Mouse (Mus musculus) neural tube, embryonic 14.5 days (tissue): Measurements from ENCODE around the gene Gm21822. TPM values are rescaled to one million over a fixed set of nuclear protein-coding genes. Genes with fewer than 3 reads are reported as not detected.
"Not testable (repeated sequence)": the region's sequence is repeated elsewhere in the genome, so short reads cannot be mapped to it uniquely, and the experiment has no call there.

Experiments used
- ATAC-seq: fragments of 200-750 bp; cut with Nextera tagmentation; 2 replicates; pipeline ENCODE4 v1.8.0; 2017; ENCODE audit warnings: low read depth, mild to moderate bottlenecking, moderate TSS enrichment, moderate library complexity
- H3K27ac ChIP-seq: fragments of 300-500 bp; sonication (generic); 2 replicates; pipeline ENCODE4 v1.5.1; 2014; ENCODE audit warnings: low read depth, mild to moderate bottlenecking, control low read depth, low read length, moderate library complexity, mixed read lengths
- H3K27me3 ChIP-seq: fragments of 300-500 bp; sonication (generic); 2 replicates; pipeline ENCODE4 v1.6.1; 2014; ENCODE audit warnings: low read length; ENCODE audit not compliant: control insufficient read depth, insufficient read depth
- H3K36me3 ChIP-seq: fragments of 300-500 bp; sonication (generic); 2 replicates; pipeline ENCODE4 v1.6.1; 2014; ENCODE audit warnings: low read length, mixed read lengths; ENCODE audit not compliant: control insufficient read depth, insufficient read depth
- H3K4me1 ChIP-seq: fragments of 300-500 bp; sonication (generic); 2 replicates; pipeline ENCODE4 v1.6.1; 2014; ENCODE audit warnings: low read length; ENCODE audit not compliant: control insufficient read depth, insufficient read depth
- H3K4me2 ChIP-seq: fragments of 300-500 bp; sonication (generic); 2 replicates; pipeline ENCODE4 v1.6.1; 2014; ENCODE audit warnings: mild to moderate bottlenecking, low read depth, low read length, control low read depth
- H3K4me3 ChIP-seq: fragments of 300-500 bp; sonication (generic); 2 replicates; pipeline ENCODE4 v1.5.1; 2014; ENCODE audit warnings: low read depth, low read length, control low read depth, mixed read lengths
- H3K9ac ChIP-seq: fragments of 300-500 bp; sonication (generic); replicated peaks from 2 replicates; pipeline ENCODE4 v1.6.1; 2014; ENCODE audit warnings: low read depth, mild to moderate bottlenecking, control low read depth, low read length, mixed read lengths
- H3K9me3 ChIP-seq: fragments of 300-500 bp; sonication (generic); 2 replicates; pipeline ENCODE4 v1.6.1; 2016; ENCODE audit warnings: low read length; ENCODE audit not compliant: control insufficient read depth
- WGBS: fragments of 180-500 bp; shearing (Covaris S2); extraction: QIAGEN DNeasy Blood & Tissue Kit; methylation state at CpG from one replicate; pipeline ENCODE4 v1.1.7; 2014; 5-methylcytosine and 5-hydroxymethylcytosine counted together
- polyA plus RNA-seq: library from polyadenylated mRNA; unstranded; fragments of >200 nt; fragmentation: Nextera tagmentation; extraction: Ambion mirVana; gene quantifications from 2 replicates; pipeline ENCODE4 v1.2.1, GENCODE M21; 2014

Gm21822 gene
- not detected in 2 replicates for polyA plus RNA-seq

- WGBS: no CpG with 5 or more reads among the region's 3 CpGs
- not testable (repeated sequence) for ATAC-seq, H3K27ac ChIP-seq, H3K4me1 ChIP-seq, H3K4me3 ChIP-seq, H3K4me2 ChIP-seq, H3K9me3 ChIP-seq, H3K36me3 ChIP-seq, H3K9ac ChIP-seq, H3K27me3 ChIP-seq
These were observed at the start of gene Gm21822 for GRCm38 (mm10) chrY:18654182-18654581. Gm21822 (plus strand) TSS chrY:18654482.
